Mouse (Mus musculus): Measurements from ENCODE around the gene Mroh2b. TPM values are rescaled to one million over a fixed set of nuclear protein-coding genes. Genes with fewer than 3 reads are reported as not detected.

The Mroh2b gene
- polyA plus RNA-seq (2012; rRNA removed), result not detected in 2 replicates

- WGBS, result 94% methylated on average over 1 of the region's 1 CpGs
- no peak for DNase-seq (ENCODE audit: low read depth, low spot score)
Measured at GRCm38 (mm10) chr15:4898437-4898836, at the start of gene Mroh2b. Mroh2b (plus strand) TSS chr15:4898737.

GRCm38 (mm10) chr15:4850015-4850414 is 48.5 kb upstream of the Mroh2b start:
- 86% methylated on average over 1 of the region's 1 CpGs for WGBS
- no peak for DNase-seq (ENCODE audit: low read depth, low spot score)

GRCm38 (mm10) chr15:4894962-4895361 is 3.6 kb upstream of the Mroh2b start:
- DNase-seq (ENCODE audit: low read depth, low spot score), result no peak
- 70% methylated on average over 3 of the region's 3 CpGs for WGBS

- DNase-seq (ENCODE audit: low read depth, low spot score), result no peak
- WGBS, result 84% methylated on average over 8 of the region's 8 CpGs
Measured at GRCm38 (mm10) chr15:4934731-4935130, 36.2 kb downstream of the Mroh2b start.

- 54% methylated on average over 1 of the region's 1 CpGs for WGBS
- no peak for DNase-seq (ENCODE audit: low read depth, low spot score)
Measured at GRCm38 (mm10) chr15:4973355-4973754, 74.8 kb downstream of the Mroh2b start.

- WGBS, result 61% methylated on average over 2 of the region's 2 CpGs
- DNase-seq (ENCODE audit: low read depth, low spot score), result no peak
Measured at GRCm38 (mm10) chr15:5002903-5003302, 104.4 kb downstream of the Mroh2b start.

- DNase-seq (ENCODE audit: low read depth, low spot score), result no peak
- 73% methylated on average over 6 of the region's 6 CpGs for WGBS
Measured at GRCm38 (mm10) chr15:5003503-5004196, 105.1 kb downstream of the Mroh2b start.

- DNase-seq (ENCODE audit: low read depth, low spot score), result peak; percentile 8
- 49% methylated on average over 11 of the region's 11 CpGs for WGBS
Measured at GRCm38 (mm10) chr15:5009644-5010107, 111.1 kb downstream of the Mroh2b start.

Other genes starting within 250 kb of the Mroh2b start
- gene C6, start 171.6 kb upstream of the Mroh2b start, polyA plus RNA-seq (2012; rRNA removed), result 1.7 and 2.4 TPM in 2 replicates
- gene C7, start 165.0 kb downstream of the Mroh2b start, polyA plus RNA-seq (2012; rRNA removed), result 0.52 and 2.5 TPM in 2 replicates
- 1.5 and 3.2 TPM in 2 replicates for gene Card6, start 209.8 kb downstream of the Mroh2b start, polyA plus RNA-seq (2012; rRNA removed)
- 934 and 1,060 TPM in 2 replicates for gene Rpl37, start 217.9 kb downstream of the Mroh2b start, polyA plus RNA-seq (2012; rRNA removed)
- gene Prkaa1, start 245.1 kb downstream of the Mroh2b start, polyA plus RNA-seq (2012; rRNA removed), result 5.1 and 6.1 TPM in 2 replicates

Data from large intestine, adult 2 months (tissue).